Mouse (Mus musculus) kidney, adult 2 months (tissue): ENCODE data around the gene Hoxc12. TPM values are rescaled to one million over a fixed set of nuclear protein-coding genes. Genes with fewer than 3 reads are reported as not detected.

Source experiments
- DNase-seq: peaks from one replicate; pipeline ENCODE4 v3.0.0; 2021
- H3K27ac ChIP-seq: fragments of 200-500 bp; 2 replicates; pipeline ENCODE4 v1.5.1; 2012; ENCODE audit warnings: low read depth, low read length, control low read depth, inconsistent platforms; ENCODE audit not compliant: insufficient read depth
- H3K27me3 ChIP-seq: fragments of 200-500 bp; replicated peaks from 2 replicates; pipeline ENCODE4 v1.6.1; 2012; ENCODE audit warnings: mild to moderate bottlenecking, moderate library complexity, low read length, inconsistent platforms; ENCODE audit not compliant: control insufficient read depth, insufficient read depth
- H3K36me3 ChIP-seq: fragments of 200-500 bp; 2 replicates; pipeline ENCODE4 v1.6.1; 2012; ENCODE audit warnings: mild to moderate bottlenecking, moderate library complexity, low read length, inconsistent platforms; ENCODE audit not compliant: control insufficient read depth, insufficient read depth
- H3K4me1 ChIP-seq: fragments of 200-500 bp; 2 replicates; pipeline ENCODE4 v1.6.1; 2011; ENCODE audit warnings: low read length; ENCODE audit not compliant: control insufficient read depth, insufficient read depth
- H3K4me3 ChIP-seq: fragments of 200-500 bp; 2 replicates; pipeline ENCODE4 v1.5.1; 2011; ENCODE audit warnings: mild to moderate bottlenecking, low read depth, low read length, control low read depth; ENCODE audit not compliant: insufficient read depth
- CTCF ChIP-seq: fragments of 200-500 bp; conservative IDR thresholded peaks from 2 replicates; pipeline ENCODE4 v1.5.1; 2011; ENCODE audit warnings: low read depth, mild to moderate bottlenecking, control low read depth, low read length, moderate library complexity, mixed read lengths; ENCODE audit not compliant: insufficient read depth, insufficient read length
- POLR2A ChIP-seq: fragments of 200-500 bp; IDR thresholded peaks from one replicate; pipeline ENCODE4 v1.6.1; 2011; ENCODE audit warnings: low read depth, low read length, control low read depth
- WGBS: fragments of 180-500 bp; shearing (Covaris S2); methylation state at CpG from one replicate; pipeline ENCODE4 v1.1.7; 2018; 5-methylcytosine and 5-hydroxymethylcytosine counted together
- polyA plus RNA-seq: library from polyadenylated mRNA; depleted of rRNA; stranded (reverse); fragments of >200 nt; gene quantifications from 2 replicates; pipeline ENCODE4 v1.2.3, GENCODE M21; 2012

Hoxc12 gene
- polyA plus RNA-seq, 1 experiment = not detected

GRCm38 (mm10) chr15:102917972-102918572, 18.5 kb upstream of the Hoxc12 start:
- TF ChIP-seq POLR2A (no peak), CTCF (no peak)
- DNase-seq = no peak
- 6% methylated on average over 20 of the region's 20 CpGs for WGBS
- Histone ChIP-seq H3K4me3 (no peak overlapping the region), H3K36me3 (no peaks in the 10 kb centered on the region), H3K27me3 (peaks cover 26% of the 10 kb centered on the region), H3K27ac (no peak overlapping the region), H3K4me1 (no peaks in the 10 kb centered on the region)

GRCm38 (mm10) chr15:102918611-102919265, 17.8 kb upstream of the Hoxc12 start:
- peaks cover 26% of the 10 kb centered on the region for H3K27me3 ChIP-seq
- 4% methylated on average over 7 of the region's 7 CpGs for WGBS
- TF ChIP-seq CTCF = no peak
- no peak for TF ChIP-seq POLR2A

GRCm38 (mm10) chr15:102919336-102920180, 17.0 kb upstream of the Hoxc12 start:
- Histone ChIP-seq H3K36me3 (no peaks in the 10 kb centered on the region), H3K27ac (no peak overlapping the region), H3K4me1 (no peaks in the 10 kb centered on the region), H3K4me3 (no peak overlapping the region), H3K27me3 (peaks cover 26% of the 10 kb centered on the region)
- TF ChIP-seq POLR2A (no peak), CTCF (no peak)
- no peak for DNase-seq
- 8% methylated on average over 12 of the region's 12 CpGs for WGBS

More at GRCm38 (mm10) chr15:102918611-102919265, 17.8 kb upstream of the Hoxc12 start:
- no peak for DNase-seq
- H3K36me3 ChIP-seq = no peaks in the 10 kb centered on the region
- no peak overlapping the region for H3K27ac ChIP-seq
- H3K4me3 ChIP-seq = no peak overlapping the region
- no peaks in the 10 kb centered on the region for H3K4me1 ChIP-seq

- TF ChIP-seq CTCF = no peak
- TF ChIP-seq POLR2A = no peak
- DNase-seq = peak; percentile 59
- peaks cover 26% of the 10 kb centered on the region for H3K27me3 ChIP-seq
- no peak overlapping the region for H3K27ac ChIP-seq
- H3K36me3 ChIP-seq = no peaks in the 10 kb centered on the region
- WGBS = 2% methylated on average over 20 of the region's 20 CpGs
- no peaks in the 10 kb centered on the region for H3K4me1 ChIP-seq
- H3K4me3 ChIP-seq = no peak overlapping the region
Measured at GRCm38 (mm10) chr15:102920619-102921018, 15.9 kb upstream of the Hoxc12 start.

- Histone ChIP-seq H3K36me3 (no peaks in the 10 kb centered on the region), H3K4me1 (no peaks in the 10 kb centered on the region), H3K27me3 (peaks cover 25% of the 10 kb centered on the region), H3K4me3 (no peak within 1 kb of the TSS), H3K27ac (no peak within 1 kb of the TSS)
- no peak for TF ChIP-seq CTCF
- no peak for TF ChIP-seq POLR2A
- DNase-seq = no peak
- 2% methylated on average over 79 of the region's 88 CpGs for WGBS
Measured at GRCm38 (mm10) chr15:102921053-102922011, 15.2 kb upstream of the Hoxc12 start, which contains the start of gene Hoxc13. Gene Hoxc13 (plus strand): TSS chr15:102921103.

- no peak overlapping the region for H3K27ac ChIP-seq
- TF ChIP-seq CTCF = no peak
- no peak for TF ChIP-seq POLR2A
- no peaks in the 10 kb centered on the region for H3K36me3 ChIP-seq
- DNase-seq = no peak
- H3K4me1 ChIP-seq = no peaks in the 10 kb centered on the region
- H3K27me3 ChIP-seq = peaks cover 25% of the 10 kb centered on the region
- 1% methylated on average over 24 of the region's 24 CpGs for WGBS
- H3K4me3 ChIP-seq = no peak overlapping the region
Measured at GRCm38 (mm10) chr15:102922012-102922362, 14.6 kb upstream of the Hoxc12 start.
